Mouse (Mus musculus) lung, embryonic 15.5 days (tissue): ENCODE data around the gene Tpcn1. TPM values are rescaled to one million over a fixed set of nuclear protein-coding genes. Genes with fewer than 3 reads are reported as not detected.

Source experiments
- ATAC-seq: fragments of 200-750 bp; cut with Nextera tagmentation; 2 replicates; pipeline ENCODE4 v1.8.0; 2017; ENCODE audit warnings: moderate number of reproducible peaks, borderline replicate concordance; ENCODE audit not compliant: low FRiP score, low TSS enrichment; ENCODE audit errors: extremely low read depth
- H3K27ac ChIP-seq: fragments of 300-500 bp; sonication (generic); 2 replicates; pipeline ENCODE4 v1.5.1; 2015; ENCODE audit warnings: moderate library complexity, mild to moderate bottlenecking, inconsistent platforms
- H3K27me3 ChIP-seq: fragments of 300-500 bp; sonication (generic); 2 replicates; pipeline ENCODE4 v1.6.1; 2015; ENCODE audit warnings: inconsistent platforms
- H3K36me3 ChIP-seq: fragments of 300-500 bp; sonication (generic); 2 replicates; pipeline ENCODE4 v1.6.1; 2015; ENCODE audit warnings: inconsistent platforms
- H3K4me1 ChIP-seq: fragments of 300-500 bp; sonication (generic); 2 replicates; pipeline ENCODE4 v1.6.1; 2015; ENCODE audit warnings: inconsistent platforms
- H3K4me2 ChIP-seq: fragments of 300-500 bp; sonication (generic); 2 replicates; pipeline ENCODE4 v1.6.1; 2015; ENCODE audit warnings: inconsistent platforms, mild to moderate bottlenecking, moderate library complexity
- H3K4me3 ChIP-seq: fragments of 300-500 bp; sonication (generic); 2 replicates; pipeline ENCODE4 v1.5.1; 2015; ENCODE audit warnings: mild to moderate bottlenecking, inconsistent platforms
- H3K9ac ChIP-seq: fragments of 300-500 bp; sonication (generic); 2 replicates; pipeline ENCODE4 v1.6.1; 2015; ENCODE audit warnings: inconsistent platforms
- H3K9me3 ChIP-seq: fragments of 300-500 bp; sonication (generic); 2 replicates; pipeline ENCODE4 v1.6.1; 2016; ENCODE audit warnings: inconsistent platforms
- WGBS: fragments of 180-500 bp; shearing (Covaris S2); methylation state at CpG from one replicate; pipeline ENCODE4 v1.1.7; 2015; 5-methylcytosine and 5-hydroxymethylcytosine counted together
- polyA plus RNA-seq: library from polyadenylated mRNA; unstranded; fragments of >200 nt; fragmentation: Nextera tagmentation; extraction: Ambion mirVana; gene quantifications from 2 replicates; pipeline ENCODE4 v1.2.1, GENCODE M21; 2015

The Tpcn1 gene
- polyA plus RNA-seq, 1 experiment from 2014 or later = 20.3 TPM

- no peak overlapping the region for H3K27ac ChIP-seq
- H3K4me2 ChIP-seq = no peak overlapping the region
- no peak overlapping the region for H3K9ac ChIP-seq
- H3K4me1 ChIP-seq = no peaks in the 10 kb centered on the region
- H3K9me3 ChIP-seq = no peaks in the 10 kb centered on the region
- no peaks in the 10 kb centered on the region for H3K27me3 ChIP-seq
- no peak overlapping the region for H3K4me3 ChIP-seq
- H3K36me3 ChIP-seq = peaks cover 89% of the 10 kb centered on the region
- 87% methylated on average over 23 of the region's 23 CpGs for WGBS
- no peak for ATAC-seq
Observed at GRCm38 (mm10) chr5:120621078-120621765, 32.7 kb upstream of the Tpcn1 start.

- H3K27ac ChIP-seq = no peak overlapping the region
- peaks cover 86% of the 10 kb centered on the region for H3K36me3 ChIP-seq
- no peak overlapping the region for H3K4me3 ChIP-seq
- 69% methylated on average over 18 of the region's 18 CpGs for WGBS
- no peaks in the 10 kb centered on the region for H3K9me3 ChIP-seq
- H3K4me2 ChIP-seq = no peak overlapping the region
- H3K4me1 ChIP-seq = no peaks in the 10 kb centered on the region
- H3K27me3 ChIP-seq = no peaks in the 10 kb centered on the region
- H3K9ac ChIP-seq = no peak overlapping the region
- no peak for ATAC-seq
Observed at GRCm38 (mm10) chr5:120620375-120621077, 32.1 kb upstream of the Tpcn1 start.

GRCm38 (mm10) chr5:120619201-120619600 is 30.7 kb upstream of the Tpcn1 start:
- H3K36me3 ChIP-seq = peaks cover 75% of the 10 kb centered on the region
- WGBS = 15% methylated on average over 5 of the region's 5 CpGs

DNA sequence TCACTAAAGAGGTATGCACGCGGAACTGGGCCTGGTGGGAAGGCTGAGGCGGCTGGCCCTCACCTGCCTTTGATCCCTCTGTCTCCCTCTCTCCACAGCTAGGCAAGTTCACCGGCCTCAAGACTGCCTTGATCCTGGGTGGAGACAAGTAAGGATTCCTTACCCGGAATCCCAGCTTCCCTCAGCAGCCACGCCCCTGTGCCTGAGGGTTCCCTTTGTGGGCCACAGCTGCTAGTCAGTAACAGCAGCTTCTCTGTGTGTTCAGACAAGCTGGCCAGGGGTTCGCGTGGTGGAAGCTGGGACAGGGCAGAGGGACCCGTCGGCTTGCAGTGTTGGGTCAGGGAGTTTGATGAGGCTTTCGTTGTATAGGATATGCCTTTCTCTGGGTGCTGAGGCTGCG is 30.3 kb upstream of the Tpcn1 start:
- Histone ChIP-seq H3K27me3 (no peaks in the 10 kb centered on the region), H3K9ac (no peak overlapping the region), H3K36me3 (peaks cover 71% of the 10 kb centered on the region), H3K27ac (no peak overlapping the region), H3K4me2 (no peak overlapping the region), H3K4me3 (no peak overlapping the region), H3K4me1 (peaks cover 11% of the 10 kb centered on the region), H3K9me3 (no peaks in the 10 kb centered on the region)
- WGBS = 83% methylated on average over 12 of the region's 12 CpGs
- no peak for ATAC-seq

More at GRCm38 (mm10) chr5:120619201-120619600, 30.7 kb upstream of the Tpcn1 start:
- Histone ChIP-seq H3K9me3 (no peaks in the 10 kb centered on the region), H3K4me1 (peaks cover 6% of the 10 kb centered on the region; the same call in 1 of the 2 replicates), H3K9ac (no peak overlapping the region), H3K27ac (no peak overlapping the region), H3K4me2 (no peak overlapping the region), H3K27me3 (no peaks in the 10 kb centered on the region), H3K4me3 (no peak overlapping the region)
- no peak for ATAC-seq

GRCm38 (mm10) chr5:120615903-120616302 is 27.4 kb upstream of the Tpcn1 start:
- 97% methylated on average over 4 of the region's 4 CpGs for WGBS
- Histone ChIP-seq H3K27me3 (no peaks in the 10 kb centered on the region), H3K4me3 (no peak overlapping the region), H3K9me3 (no peaks in the 10 kb centered on the region), H3K4me2 (no peak overlapping the region), H3K36me3 (peaks cover 44% of the 10 kb centered on the region), H3K4me1 (peaks cover 22% of the 10 kb centered on the region), H3K27ac (no peak overlapping the region), H3K9ac (no peak overlapping the region)
- no peak for ATAC-seq

DNA sequence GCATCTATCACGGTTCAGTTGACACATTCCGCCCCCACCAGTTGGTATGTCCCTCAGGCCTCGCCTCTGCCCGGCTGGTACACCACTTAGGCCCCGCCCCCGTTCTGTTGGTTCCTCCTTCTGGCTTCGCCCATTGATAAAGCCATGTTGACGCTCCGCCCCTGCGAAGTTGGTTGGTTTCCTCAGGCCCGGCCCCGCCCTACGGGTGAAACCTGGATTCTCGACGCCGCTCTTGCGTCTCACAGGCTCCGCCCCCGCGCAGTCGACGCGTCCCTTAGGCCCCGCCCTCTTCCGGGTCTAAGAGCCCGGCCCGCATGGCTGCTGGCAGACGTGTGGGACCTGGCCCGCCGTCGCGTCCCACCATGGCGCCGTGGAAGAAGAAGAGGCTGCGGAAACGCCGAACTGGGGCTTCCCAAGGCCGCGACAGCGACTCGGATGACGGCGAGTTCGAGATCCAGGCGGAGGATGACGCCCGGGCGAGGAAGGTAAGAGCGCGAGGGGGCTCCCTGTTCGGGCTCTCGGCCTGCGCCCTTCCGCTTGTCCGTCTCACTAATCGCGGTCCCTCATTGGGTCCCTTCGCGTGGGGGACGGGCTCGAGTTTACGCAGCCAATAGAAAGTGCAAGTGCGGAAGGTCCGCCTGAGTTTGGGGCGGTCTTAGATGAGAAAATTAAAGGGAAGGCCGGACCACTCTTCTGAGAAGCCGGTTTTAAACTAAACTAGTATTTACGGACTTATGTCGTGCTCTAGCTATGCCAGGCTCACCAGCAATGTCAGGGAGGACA is 24.5 kb upstream of the Tpcn1 start:
- H3K9me3 ChIP-seq = no peaks in the 10 kb centered on the region
- peak overlapping the region; percentile 79 for H3K4me3 ChIP-seq
- peak; percentile 95 for ATAC-seq
- no peaks in the 10 kb centered on the region for H3K27me3 ChIP-seq
- peak overlapping the region; percentile 83 for H3K4me2 ChIP-seq
- peak overlapping the region; percentile 68 for H3K9ac ChIP-seq
- peak overlapping the region; percentile 86 for H3K27ac ChIP-seq
- under 1% methylated on average over 69 of the region's 69 CpGs for WGBS
- H3K36me3 ChIP-seq = peaks cover 19% of the 10 kb centered on the region
- H3K4me1 ChIP-seq = peaks cover 24% of the 10 kb centered on the region

DNA sequence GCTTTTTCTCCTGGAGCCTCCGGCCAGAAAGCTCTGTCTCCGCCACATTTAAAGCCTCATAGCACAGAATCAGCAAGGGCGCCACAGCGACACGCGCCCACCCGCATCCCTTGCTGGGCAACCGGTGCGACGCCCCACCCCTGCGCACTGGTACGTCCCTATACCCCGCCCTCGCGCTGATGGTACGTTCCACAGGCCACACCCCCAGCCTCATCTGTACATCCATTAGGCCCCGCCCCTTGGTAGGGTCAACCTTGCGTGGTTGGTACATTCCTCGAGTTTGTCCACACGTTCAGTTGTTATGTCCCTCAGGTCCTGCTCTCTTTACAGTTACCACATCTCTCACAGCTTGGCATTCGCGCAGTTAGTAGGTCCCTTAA is 24.0 kb upstream of the Tpcn1 start, which contains the start of the genes Rita1 and Ddx54:
Gene Rita1, minus strand, starts transcription at position 148 of the 380 bp plus-strand sequence.
Gene Ddx54, plus strand, starts transcription at position 298 of the 380 bp plus-strand sequence.
- Histone ChIP-seq H3K4me3 (peak within 1 kb of the TSS; percentile 79), H3K4me2 (peak within 1 kb of the TSS; percentile 83), H3K36me3 (peaks cover 14% of the 10 kb centered on the region), H3K27ac (peak within 1 kb of the TSS; percentile 86), H3K9me3 (no peaks in the 10 kb centered on the region), H3K4me1 (peaks cover 24% of the 10 kb centered on the region), H3K27me3 (no peaks in the 10 kb centered on the region), H3K9ac (peak within 1 kb of the TSS; percentile 68)
- under 1% methylated on average over 22 of the region's 22 CpGs for WGBS
- ATAC-seq = peak; percentile 86

GRCm38 (mm10) chr5:120611416-120611815 is 22.9 kb upstream of the Tpcn1 start:
- WGBS = 42% methylated on average over 8 of the region's 8 CpGs
- Histone ChIP-seq H3K27ac (no peak overlapping the region), H3K9me3 (no peaks in the 10 kb centered on the region), H3K4me2 (peak overlapping the region; percentile 80), H3K36me3 (peaks cover 5% of the 10 kb centered on the region), H3K4me3 (peak overlapping the region; percentile 79), H3K27me3 (no peaks in the 10 kb centered on the region), H3K9ac (peak overlapping the region; percentile 42), H3K4me1 (peaks cover 24% of the 10 kb centered on the region)
- ATAC-seq = no peak

DNA sequence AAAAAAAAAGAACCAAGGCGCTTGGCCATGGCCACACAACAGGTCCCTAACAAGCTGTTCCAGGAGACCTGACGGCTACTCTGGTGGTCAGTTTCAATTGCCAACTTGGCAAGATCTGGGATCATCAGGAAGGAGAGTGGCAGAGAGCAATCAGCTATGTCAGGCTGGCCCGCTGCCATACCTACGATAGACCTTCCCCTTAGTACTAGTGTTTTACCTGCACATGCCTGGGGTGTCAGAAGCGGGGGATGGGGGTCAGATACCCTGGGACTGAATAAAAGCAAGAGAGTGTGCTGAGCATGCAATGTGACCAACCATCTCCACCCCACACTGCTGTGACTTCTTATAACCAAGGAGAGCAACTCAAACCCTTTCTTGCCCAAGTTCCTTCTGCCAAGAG is 22.4 kb upstream of the Tpcn1 start:
- H3K9ac ChIP-seq = peak overlapping the region; percentile 42; the same call in 1 of the 2 replicates
- H3K4me2 ChIP-seq = peak overlapping the region; percentile 80; the same call in 1 of the 2 replicates
- ATAC-seq = no peak
- no peaks in the 10 kb centered on the region for H3K9me3 ChIP-seq
- WGBS = 82% methylated on average over 5 of the region's 5 CpGs
- H3K27ac ChIP-seq = no peak overlapping the region
- no peak overlapping the region for H3K4me3 ChIP-seq
- peaks cover 24% of the 10 kb centered on the region for H3K4me1 ChIP-seq
- no peaks in the 10 kb centered on the region for H3K27me3 ChIP-seq
- peaks cover 5% of the 10 kb centered on the region for H3K36me3 ChIP-seq

DNA sequence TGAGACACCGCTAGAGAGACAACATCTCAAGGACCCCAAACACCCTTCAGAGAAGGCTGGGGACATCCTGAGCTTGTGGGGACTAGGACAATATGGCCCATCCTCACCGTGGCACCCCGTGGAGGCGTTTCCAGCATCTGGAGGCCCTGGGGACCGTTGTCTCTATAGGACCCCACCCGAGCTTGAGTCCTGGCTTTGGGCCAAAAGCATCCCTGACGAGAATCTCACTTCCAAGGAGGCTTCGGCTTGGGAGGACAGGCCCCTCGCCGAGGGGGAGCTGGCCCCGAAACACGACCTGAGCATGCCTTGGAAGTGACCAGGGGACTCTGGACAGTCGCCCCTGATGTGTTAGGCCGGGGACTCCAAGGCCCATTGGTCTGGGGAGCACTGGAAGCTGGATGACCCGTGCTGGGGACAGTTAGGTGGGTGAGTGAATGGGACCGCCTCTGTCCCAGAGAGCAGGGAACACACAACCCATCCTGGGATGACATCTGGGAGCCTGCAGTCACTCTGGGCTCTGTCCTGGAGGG is 20.8 kb upstream of the Tpcn1 start:
- ATAC-seq = no peak
- no peak overlapping the region for H3K4me2 ChIP-seq
- no peaks in the 10 kb centered on the region for H3K36me3 ChIP-seq
- WGBS = 73% methylated on average over 16 of the region's 16 CpGs
- H3K4me3 ChIP-seq = no peak overlapping the region
- no peaks in the 10 kb centered on the region for H3K27me3 ChIP-seq
- no peaks in the 10 kb centered on the region for H3K9me3 ChIP-seq
- H3K4me1 ChIP-seq = peaks cover 24% of the 10 kb centered on the region
- no peak overlapping the region for H3K9ac ChIP-seq
- H3K27ac ChIP-seq = no peak overlapping the region

DNA sequence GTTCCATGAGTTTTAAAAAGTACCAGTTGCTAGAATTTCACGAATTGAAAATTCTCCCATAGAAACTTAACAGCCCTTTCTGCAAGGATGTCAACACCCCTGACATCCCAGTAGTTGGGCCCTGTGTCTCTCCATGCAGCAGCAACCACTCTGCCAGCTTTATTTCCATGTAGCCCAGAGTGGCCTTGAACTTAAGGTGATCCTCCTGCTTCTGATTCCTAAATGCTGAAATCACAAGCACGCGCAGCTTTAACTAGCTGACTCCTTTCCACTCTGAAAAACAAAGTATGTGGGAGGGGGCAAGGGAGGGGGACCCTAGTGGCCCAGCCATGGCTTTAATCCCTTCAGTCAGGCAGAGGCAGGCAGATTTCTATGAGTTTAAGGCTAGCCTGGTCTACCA is 18.9 kb upstream of the Tpcn1 start:
- Histone ChIP-seq H3K36me3 (no peaks in the 10 kb centered on the region), H3K27ac (no peak overlapping the region), H3K4me2 (no peak overlapping the region), H3K4me1 (peaks cover 17% of the 10 kb centered on the region), H3K9me3 (no peaks in the 10 kb centered on the region), H3K4me3 (no peak overlapping the region), H3K9ac (no peak overlapping the region), H3K27me3 (no peaks in the 10 kb centered on the region)
- no peak for ATAC-seq
- 80% methylated on average over 3 of the region's 3 CpGs for WGBS
